20 mouse cellular contexts compared by ENCODE assay signal in the genomic region with DNA sequence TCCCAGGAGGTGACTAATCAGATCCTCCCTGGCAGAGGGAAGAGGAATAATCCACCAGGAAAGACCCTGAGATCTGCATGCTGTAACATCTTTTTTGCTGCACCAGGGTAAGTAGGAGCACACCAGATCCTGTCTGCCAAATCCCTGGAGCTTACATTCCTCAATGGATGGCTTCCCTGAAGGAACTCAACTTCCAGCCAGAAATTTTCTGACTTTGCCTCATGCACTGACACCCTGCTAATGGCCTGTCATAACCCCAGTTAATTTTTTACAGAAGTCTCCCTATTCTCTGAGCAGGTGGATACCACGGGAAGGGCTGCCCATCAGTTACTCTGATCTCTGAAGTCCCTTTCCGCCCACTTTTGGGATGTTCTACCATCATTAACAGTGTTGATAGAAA. TPM values are rescaled to one million over a fixed set of nuclear protein-coding genes. Genes with fewer than 3 reads are reported as not detected.
DNase-seq lines count a peak whose midpoint lies in the region; ATAC-seq lines count a peak whose summit lies in the region.
"Had no signal": no experiment of that assay in that cellular context is flagged by ENCODE, and none has a peak within 500 bp of the region (broad histone marks: within the 10 kb centered on the region; RNA-seq: fewer than 3 reads in every experiment).

No protein-coding gene starts in this region.

- ATAC-seq in midbrain, embryonic 11.5 days (ENCODE audit: low FRiP score) = no peak
- ATAC-seq in midbrain, embryonic 13.5 days = no peak
- ATAC-seq: forebrain, embryonic 15.5 days had no signal

- H3K27ac ChIP-seq in midbrain, embryonic 11.5 days (ENCODE audit: low read depth, low read length) = no peak overlapping the region
- no peak overlapping the region for H3K27ac ChIP-seq in midbrain, embryonic 13.5 days
- H3K27ac ChIP-seq: embryonic facial prominence, embryonic 12.5 days; forebrain, embryonic 15.5 days; heart, adult 2 months; heart, embryonic 15.5 days; hindbrain, embryonic 10.5 days; hindbrain, embryonic 14.5 days had no signal

- WGBS in midbrain, embryonic 11.5 days = 70% methylated on average over 2 of the region's 2 CpGs
- 93% methylated on average over 2 of the region's 2 CpGs for WGBS in midbrain, embryonic 13.5 days

- no peaks in the 10 kb centered on the region for H3K27me3 ChIP-seq in midbrain, embryonic 11.5 days (ENCODE audit: control insufficient read depth, insufficient read depth, low read length)
- H3K27me3 ChIP-seq in midbrain, embryonic 13.5 days = no peaks in the 10 kb centered on the region
- H3K27me3 ChIP-seq: embryonic facial prominence, embryonic 12.5 days; forebrain, embryonic 15.5 days; heart, embryonic 15.5 days had no signal

- peak; percentile 42 for DNase-seq in kidney, adult 18-20 months
- no peak for DNase-seq in kidney, postnatal 4 days
- peak; percentile 12 for DNase-seq in midbrain, embryonic 11.5 days (ENCODE audit: low spot score, missing footprints)
- peak; percentile 13 for DNase-seq in kidney, postnatal 10 days
- no peak for DNase-seq in MN1 (ENCODE audit: low spot score)
- no peak for DNase-seq in heart, postnatal 4 days
- no peak for DNase-seq in lung, postnatal 10 days
- DNase-seq: adrenal gland, adult 2 months; adrenal gland, postnatal 36 days; cerebellum, adult 11-12 months; cerebellum, adult 9-10 months; heart, adult 2 months; heart, postnatal 14 days had no signal

- no peak overlapping the region for H3K4me2 ChIP-seq in midbrain, embryonic 11.5 days
- H3K4me2 ChIP-seq in midbrain, embryonic 13.5 days (replicated peaks) = no peak overlapping the region
- H3K4me2 ChIP-seq: embryonic facial prominence, embryonic 12.5 days; forebrain, embryonic 15.5 days; heart, embryonic 11.5 days; heart, embryonic 15.5 days; hindbrain, embryonic 14.5 days had no signal

- no peak overlapping the region for H3K4me3 ChIP-seq in midbrain, embryonic 11.5 days (ENCODE audit: low read depth, low read length)
- no peak overlapping the region for H3K4me3 ChIP-seq in midbrain, embryonic 13.5 days (replicated peaks)
- H3K4me3 ChIP-seq: embryonic facial prominence, embryonic 12.5 days; forebrain, embryonic 15.5 days; heart, adult 2 months; heart, embryonic 15.5 days; hindbrain, embryonic 10.5 days had no signal

- no peaks in the 10 kb centered on the region for H3K4me1 ChIP-seq in midbrain, embryonic 11.5 days (ENCODE audit: control insufficient read depth, insufficient read depth, low read length)
- H3K4me1 ChIP-seq in midbrain, embryonic 13.5 days (replicated peaks) = 0 out of 2 replicates have a peak, but pooled peaks cover 4% of the 10 kb centered on the region
- H3K4me1 ChIP-seq: forebrain, embryonic 15.5 days; heart, embryonic 15.5 days had no signal

- no peak overlapping the region for H3K9ac ChIP-seq in midbrain, embryonic 11.5 days (ENCODE audit: low read length)
- H3K9ac ChIP-seq in midbrain, embryonic 13.5 days (replicated peaks) = no peak overlapping the region
- H3K9ac ChIP-seq: embryonic facial prominence, embryonic 12.5 days; forebrain, embryonic 15.5 days; heart, embryonic 15.5 days; hindbrain, embryonic 14.5 days had no signal

- no peaks in the 10 kb centered on the region for H3K9me3 ChIP-seq in midbrain, embryonic 11.5 days (ENCODE audit: control insufficient read depth, low read length)
- no peaks in the 10 kb centered on the region for H3K9me3 ChIP-seq in midbrain, embryonic 13.5 days
- H3K9me3 ChIP-seq: embryonic facial prominence, embryonic 12.5 days; forebrain, embryonic 15.5 days; heart, embryonic 15.5 days; hindbrain, embryonic 10.5 days had no signal

- no peaks in the 10 kb centered on the region for H3K36me3 ChIP-seq in midbrain, embryonic 11.5 days (ENCODE audit: control insufficient read depth, insufficient read depth, low read length)
- no peaks in the 10 kb centered on the region for H3K36me3 ChIP-seq in midbrain, embryonic 13.5 days
- H3K36me3 ChIP-seq: embryonic facial prominence, embryonic 12.5 days; forebrain, embryonic 15.5 days; heart, embryonic 15.5 days; hindbrain, embryonic 10.5 days had no signal

RNA-seq across cellular contexts. Expression of gene Uxs1, which starts 50.6 kb away (rescaled TPM):
- polyA plus RNA-seq in midbrain, embryonic 11.5 days (2014; fragmentation: Nextera tagmentation; extraction: Ambion mirVana) = 21.2 and 21.7 TPM in 2 replicates
- polyA plus RNA-seq in midbrain, embryonic 13.5 days (2015; fragmentation: Nextera tagmentation; extraction: Ambion mirVana) = 14.8 and 16.3 TPM in 2 replicates
- total RNA-seq in heart, postnatal 4 days (2021) = 10 to 100 TPM; 15.7 to 18.9 TPM

RNA-seq across cellular contexts. Expression of gene Tpp2, which starts 55.3 kb away (rescaled TPM):
- 72.0 and 72.1 TPM in 2 replicates for polyA plus RNA-seq in midbrain, embryonic 11.5 days (2014; fragmentation: Nextera tagmentation; extraction: Ambion mirVana)
- 58.8 and 68.1 TPM in 2 replicates for polyA plus RNA-seq in midbrain, embryonic 13.5 days (2015; fragmentation: Nextera tagmentation; extraction: Ambion mirVana)
- total RNA-seq in heart, postnatal 4 days (2021) = 10 to 100 TPM; 49.4 to 51.6 TPM

Comparison
In these comparisons a context has a peak if more than half of its experiments do, and no peak if none do; other contexts are left out.
1. DNase-seq: peak in kidney, adult 18-20 months (single experiment), midbrain, embryonic 11.5 days (single experiment) and kidney, postnatal 10 days (single experiment); none in kidney, postnatal 4 days (0 of 2), MN1 (single experiment), heart, postnatal 4 days (single experiment) and lung, postnatal 10 days (single experiment).